Mouse (Mus musculus) ES-Bruce4 (cell line): ENCODE measurements at regions not wholly inside any gene's neighbourhood (a gene's known extent, or its start where the extent isn't known, plus 50 kb on each side); places are given as distances from the start of the nearest gene placed in this dataset.

Experiments
- CTCF ChIP-seq: IDR thresholded peaks from one replicate; pipeline ENCODE4 v1.8.1; 2011; ENCODE audit warnings: low read depth, low read length
- EP300 ChIP-seq: IDR thresholded peaks from 2 replicates; pipeline ENCODE4 v1.6.1; 2011; ENCODE audit warnings: low read depth, low read length; ENCODE audit not compliant: insufficient read depth
- POLR2A ChIP-seq: IDR thresholded peaks from one replicate; pipeline ENCODE4 v1.8.1; 2011; ENCODE audit warnings: low read length; ENCODE audit not compliant: insufficient read depth

DNA sequence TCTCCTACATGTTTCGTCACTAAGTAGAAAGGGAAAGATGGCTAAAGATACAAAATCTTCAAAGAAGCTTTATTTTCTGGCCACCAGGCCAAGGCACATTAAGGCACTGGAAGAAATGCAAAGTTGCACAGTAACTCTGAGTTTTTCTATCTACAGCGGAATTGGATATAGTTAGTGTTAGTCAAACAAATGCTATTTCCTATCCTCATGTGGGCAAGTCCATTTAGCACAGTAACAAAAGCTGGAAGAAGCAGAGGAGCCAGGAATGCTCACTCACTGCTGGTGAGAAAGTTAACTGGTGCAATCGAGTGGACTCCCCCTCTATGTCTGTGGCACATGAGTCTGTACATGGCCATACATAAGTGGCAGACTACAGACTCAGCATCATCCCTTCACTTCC, 300.9 kb downstream of the Arl4a start:
- TF ChIP-seq CTCF, result no peak
- no peak for TF ChIP-seq POLR2A
- no peak for TF ChIP-seq EP300
